Mouse (Mus musculus) stomach, postnatal 0 days (tissue): ENCODE measurements around the gene Gm12184.

Source experiments
- CTCF ChIP-seq: IDR thresholded peaks from 2 replicates; pipeline ENCODE4 v1.5.1; 2016; ENCODE audit warnings: antibody characterized with exemption, low read depth, mild to moderate bottlenecking, moderate library complexity
- EP300 ChIP-seq: optimal IDR thresholded peaks from 2 replicates; pipeline ENCODE3; 2016; ENCODE audit warnings: antibody characterized with exemption

DNA sequence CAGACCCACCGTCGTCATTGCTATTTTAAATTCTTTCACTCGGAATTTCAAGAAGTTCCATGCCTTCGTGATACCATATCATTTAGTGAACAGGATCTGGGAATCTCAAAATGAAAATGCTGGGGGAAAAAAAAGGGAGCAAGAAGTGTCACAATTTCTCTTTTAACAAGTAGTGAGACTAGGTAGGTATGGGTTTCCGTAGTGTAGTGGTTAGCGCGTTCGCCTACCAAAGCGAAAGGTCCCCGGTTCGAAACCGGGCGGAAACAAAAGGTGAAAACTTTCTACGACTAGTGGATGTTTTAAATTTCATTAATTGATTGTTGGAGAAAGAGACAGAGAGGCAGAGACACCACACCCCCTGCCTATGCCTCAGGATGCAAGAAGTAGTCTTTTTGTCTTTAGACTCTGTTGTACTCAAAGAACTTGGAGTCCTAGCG is 2.9 kb downstream of the Gm12184 start:
- 0 out of 2 replicates have a peak, but pooled peaks have one; percentile 11 for TF ChIP-seq CTCF
- TF ChIP-seq EP300, result no peak
